Mouse (Mus musculus): Measurements from ENCODE around the gene Rasal3.

GRCm38 (mm10) chr17:32358943-32359340 is 44.4 kb downstream of the Rasal3 start:
- TF ChIP-seq POLR2A (IDR thresholded peaks at IDR 0.05; ENCODE audit: borderline replicate concordance, extremely low read depth, low read depth, low read length) (no peak), CTCF (IDR thresholded peaks at IDR 0.05; ENCODE audit: insufficient read depth, low read length) (no peak)
